Mouse (Mus musculus) kidney, embryonic 16.5 days (tissue): Measurements from ENCODE around the gene Ccdc160. TPM values are rescaled to one million over a fixed set of nuclear protein-coding genes. Genes with fewer than 3 reads are reported as not detected.

Experiments
- ATAC-seq: fragments of 200-750 bp; cut with Nextera tagmentation; 2 replicates; pipeline ENCODE4 v1.8.0; 2017; ENCODE audit warnings: moderate TSS enrichment; ENCODE audit not compliant: low FRiP score, low TSS enrichment
- H3K27ac ChIP-seq: fragments of 300-500 bp; sonication (generic); 2 replicates; pipeline ENCODE4 v1.5.1; 2014; ENCODE audit warnings: low read length
- H3K27me3 ChIP-seq: fragments of 300-500 bp; sonication (generic); 2 replicates; pipeline ENCODE4 v1.6.1; 2014; ENCODE audit warnings: low read length, control low read depth, mixed read lengths; ENCODE audit not compliant: insufficient read depth
- H3K36me3 ChIP-seq: fragments of 300-500 bp; sonication (generic); 2 replicates; pipeline ENCODE4 v1.6.1; 2014; ENCODE audit warnings: low read length, control low read depth, mixed read lengths; ENCODE audit not compliant: insufficient read depth
- H3K4me1 ChIP-seq: fragments of 300-500 bp; sonication (generic); 2 replicates; pipeline ENCODE4 v1.6.1; 2014; ENCODE audit warnings: low read length, control low read depth, mixed read lengths; ENCODE audit not compliant: insufficient read depth
- H3K4me2 ChIP-seq: fragments of 300-500 bp; sonication (generic); replicated peaks from 2 replicates; pipeline ENCODE4 v1.6.1; 2014; ENCODE audit warnings: low read depth, low read length
- H3K4me3 ChIP-seq: fragments of 300-500 bp; sonication (generic); 2 replicates; pipeline ENCODE4 v1.5.1; 2014; ENCODE audit warnings: mild to moderate bottlenecking, low read length
- H3K9ac ChIP-seq: fragments of 300-500 bp; sonication (generic); replicated peaks from 2 replicates; pipeline ENCODE4 v1.6.1; 2014; ENCODE audit warnings: low read length
- H3K9me3 ChIP-seq: fragments of 300-500 bp; sonication (generic); 2 replicates; pipeline ENCODE4 v1.6.1; 2016; ENCODE audit warnings: low read length, control low read depth
- WGBS: fragments of 180-500 bp; shearing (Covaris S2); extraction: QIAGEN DNeasy Blood & Tissue Kit; methylation state at CpG from one replicate; pipeline ENCODE4 v1.1.7; 2014; 5-methylcytosine and 5-hydroxymethylcytosine counted together
- microRNA counts: library from miRNA; unstranded; fragments of <30 nt; microRNA quantifications from one replicate; lab custom pipeline; 2016
- microRNA-seq: library from miRNA; unstranded; fragments of <30 nt; microRNA quantifications from one replicate; pipeline ENCODE4, GENCODE M21; 2016
- polyA plus RNA-seq: library from polyadenylated mRNA; unstranded; fragments of >200 nt; fragmentation: Nextera tagmentation; extraction: Ambion mirVana; gene quantifications from 2 replicates; pipeline ENCODE4 v1.2.1, GENCODE M21; 2015

Ccdc160 gene
- polyA plus RNA-seq, 1 experiment from 2014 or later, result 6.3 TPM

DNA sequence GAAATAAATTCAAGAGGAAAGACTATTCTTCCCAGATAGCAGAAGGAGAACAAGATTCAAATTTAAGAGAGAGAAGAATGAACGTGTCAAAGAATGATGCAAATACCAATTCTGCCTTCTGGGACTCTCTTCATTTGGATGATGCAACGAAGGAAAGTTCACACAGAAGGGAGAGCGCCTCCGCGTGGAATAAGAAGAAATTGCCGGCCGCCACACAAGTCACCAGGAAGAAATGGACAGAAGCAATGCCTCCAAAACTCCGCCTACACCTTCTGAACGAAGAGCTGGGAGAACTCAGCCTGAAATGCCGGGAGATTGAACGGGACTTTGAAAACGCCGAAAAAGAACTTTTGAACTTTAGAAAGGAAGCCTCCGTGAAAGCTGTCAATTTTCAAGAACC lies 7.3 kb downstream of the Ccdc160 start:
- Histone ChIP-seq H3K9ac (no peak overlapping the region), H3K27me3 (0 out of 2 replicates have a peak, but pooled peaks cover 2% of the 10 kb centered on the region), H3K4me3 (no peak overlapping the region), H3K36me3 (no peaks in the 10 kb centered on the region), H3K4me1 (0 out of 2 replicates have a peak, but pooled peaks cover 4% of the 10 kb centered on the region), H3K27ac (no peak overlapping the region), H3K4me2 (no peak overlapping the region), H3K9me3 (no peaks in the 10 kb centered on the region)
- no peak for ATAC-seq
- WGBS, result 67% methylated on average over 14 of the region's 14 CpGs

DNA sequence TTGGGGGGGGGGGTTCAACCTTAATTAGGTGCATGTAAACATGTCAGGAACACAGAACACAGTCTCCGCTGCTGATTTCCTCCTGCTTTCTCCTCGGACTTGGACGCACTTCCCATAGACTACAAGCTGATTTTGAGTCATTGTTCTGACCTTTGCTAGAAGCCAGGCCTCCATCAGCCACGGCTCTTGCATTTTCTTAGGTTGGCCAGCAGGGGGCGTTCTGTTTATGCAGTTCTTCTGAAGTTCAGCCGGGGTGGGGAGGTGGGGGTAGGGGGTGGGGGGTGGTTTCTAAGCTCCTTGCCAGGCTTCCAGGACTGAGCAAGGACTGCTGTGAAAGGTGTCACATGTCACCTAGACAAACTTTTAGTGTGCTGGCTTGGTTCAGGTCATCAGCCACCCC lies 8.6 kb downstream of the Ccdc160 start:
- Histone ChIP-seq H3K4me2 (no peak overlapping the region), H3K27ac (no peak overlapping the region), H3K4me3 (no peak overlapping the region), H3K36me3 (no peaks in the 10 kb centered on the region), H3K9ac (no peak overlapping the region), H3K27me3 (0 out of 2 replicates have a peak, but pooled peaks cover 2% of the 10 kb centered on the region), H3K4me1 (0 out of 2 replicates have a peak, but pooled peaks cover 4% of the 10 kb centered on the region), H3K9me3 (no peaks in the 10 kb centered on the region)
- WGBS, result 56% methylated on average over 6 of the region's 6 CpGs
- no peak for ATAC-seq

DNA sequence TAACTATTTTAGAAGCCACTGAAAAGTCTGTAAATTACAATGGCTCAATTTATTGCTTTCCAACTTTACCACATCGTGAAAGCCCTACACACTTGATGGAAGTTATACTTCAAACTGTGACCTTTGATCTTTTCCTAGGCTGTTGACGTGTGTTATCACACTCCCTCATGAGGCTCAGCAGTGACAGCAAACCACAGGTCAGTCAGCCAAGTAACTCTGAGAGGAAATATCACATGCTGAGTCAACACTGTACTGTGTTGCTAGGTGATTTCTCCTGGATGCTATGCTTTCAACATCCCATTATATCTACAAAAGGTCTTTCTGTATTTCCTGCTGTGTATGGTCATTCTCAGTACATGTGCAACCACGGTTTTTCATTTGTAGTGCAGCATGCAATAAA lies 28.3 kb downstream of the Ccdc160 start:
- no peak overlapping the region for H3K4me2 ChIP-seq
- H3K4me1 ChIP-seq, result no peaks in the 10 kb centered on the region
- H3K9ac ChIP-seq, result no peak overlapping the region
- no peak for ATAC-seq
- no peaks in the 10 kb centered on the region for H3K36me3 ChIP-seq
- H3K27ac ChIP-seq, result no peak overlapping the region
- H3K9me3 ChIP-seq, result 0 out of 2 replicates have a peak, but pooled peaks cover 2% of the 10 kb centered on the region
- WGBS, result 33% methylated on average over 3 of the region's 3 CpGs
- H3K27me3 ChIP-seq, result no peaks in the 10 kb centered on the region
- no peak overlapping the region for H3K4me3 ChIP-seq

MicroRNAs within 50 kb of the gene (microRNA counts, 519-probe panel; counts per million panel counts)
- microRNA mmu-miR-106a+mmu-miR-17 (lab: Ali Mortazavi, UCI), result 5,383 counts per million, percentile 99 among the panel's probes with 10 or more counts
- microRNA mmu-miR-18b (lab: Ali Mortazavi, UCI), result 104 counts per million, percentile 35 among the panel's probes with 10 or more counts
- microRNA mmu-miR-363 (lab: Ali Mortazavi, UCI), result 104 counts per million, percentile 35 among the panel's probes with 10 or more counts

Small RNAs within 50 kb of the gene (microRNA-seq; reads per million reads assigned to microRNA genes)
- 391 reads per million, percentile 72 among the genes with 10 or more reads in this experiment for gene Mir106a
- gene Mir18b, result 23.6 reads per million, percentile 40 among the genes with 10 or more reads in this experiment
- gene Mir19b-2, result 7.6 reads per million, percentile 26 among the genes with 10 or more reads in this experiment
- 256 reads per million, percentile 67 among the genes with 10 or more reads in this experiment for gene Mir20b
- 244 reads per million, percentile 66 among the genes with 10 or more reads in this experiment for gene Mir363
- 164 reads per million, percentile 62 among the genes with 10 or more reads in this experiment for gene Mir92-2

Other genes starting within 250 kb of the Ccdc160 start
- gene Gpc3, start 177.2 kb upstream of the Ccdc160 start, polyA plus RNA-seq, result 969 and 985 TPM in 2 replicates
- 46.4 and 46.9 TPM in 2 replicates for gene Phf6, start 121.1 kb downstream of the Ccdc160 start, polyA plus RNA-seq
- gene Hprt, start 196.9 kb downstream of the Ccdc160 start, polyA plus RNA-seq, result 151 and 155 TPM in 2 replicates